Mouse (Mus musculus): ENCODE measurements around the gene Otud7a.

The Otud7a gene

GRCm38 (mm10) chr7:63687056-63687455 is 242.5 kb downstream of the Otud7a start:
- no peak for DNase-seq (ENCODE audit: extremely low spot score, low read depth, low spot score)

GRCm38 (mm10) chr7:63697921-63698320 is 253.4 kb downstream of the Otud7a start:
- no peak for DNase-seq (ENCODE audit: extremely low spot score, low read depth, low spot score)

- no peak for DNase-seq (ENCODE audit: extremely low spot score, low read depth, low spot score)
Observed at GRCm38 (mm10) chr7:63717903-63718302, 273.4 kb downstream of the Otud7a start.

GRCm38 (mm10) chr7:63719183-63719944 is 274.8 kb downstream of the Otud7a start:
- DNase-seq (ENCODE audit: extremely low spot score, low read depth, low spot score), result no peak

GRCm38 (mm10) chr7:63720682-63721081 is 276.1 kb downstream of the Otud7a start:
- DNase-seq (ENCODE audit: extremely low spot score, low read depth, low spot score), result no peak

- DNase-seq (ENCODE audit: extremely low spot score, low read depth, low spot score), result no peak
Observed at GRCm38 (mm10) chr7:63725040-63725729, 280.6 kb downstream of the Otud7a start.

GRCm38 (mm10) chr7:63729605-63730004 is 285.1 kb downstream of the Otud7a start:
- DNase-seq (ENCODE audit: extremely low spot score, low read depth, low spot score), result no peak

- DNase-seq (ENCODE audit: extremely low spot score, low read depth, low spot score), result no peak
Observed at GRCm38 (mm10) chr7:63730012-63730411, 285.5 kb downstream of the Otud7a start.

- DNase-seq (ENCODE audit: extremely low spot score, low read depth, low spot score), result no peak
Observed at GRCm38 (mm10) chr7:63737725-63738124, 293.2 kb downstream of the Otud7a start.

GRCm38 (mm10) chr7:63738142-63738541 is 293.6 kb downstream of the Otud7a start:
- no peak for DNase-seq (ENCODE audit: extremely low spot score, low read depth, low spot score)

GRCm38 (mm10) chr7:63743116-63743515 is 298.6 kb downstream of the Otud7a start:
- no peak for DNase-seq (ENCODE audit: extremely low spot score, low read depth, low spot score)

GRCm38 (mm10) chr7:63752081-63752480 is 307.5 kb downstream of the Otud7a start:
- DNase-seq (ENCODE audit: extremely low spot score, low read depth, low spot score), result no peak

- DNase-seq (ENCODE audit: extremely low spot score, low read depth, low spot score), result no peak
Observed at GRCm38 (mm10) chr7:63753274-63753751, 308.8 kb downstream of the Otud7a start.

GRCm38 (mm10) chr7:63754573-63755475 is 310.3 kb downstream of the Otud7a start:
- DNase-seq (ENCODE audit: extremely low spot score, low read depth, low spot score), result no peak

- no peak for DNase-seq (ENCODE audit: extremely low spot score, low read depth, low spot score)
Observed at GRCm38 (mm10) chr7:63755476-63755948, 311.0 kb downstream of the Otud7a start.

- DNase-seq (ENCODE audit: extremely low spot score, low read depth, low spot score), result no peak
Observed at GRCm38 (mm10) chr7:63757136-63757677, 312.7 kb downstream of the Otud7a start.

- DNase-seq (ENCODE audit: extremely low spot score, low read depth, low spot score), result no peak
Observed at GRCm38 (mm10) chr7:63757678-63758239, 313.2 kb downstream of the Otud7a start.

GRCm38 (mm10) chr7:63758240-63758826 is 313.8 kb downstream of the Otud7a start:
- no peak for DNase-seq (ENCODE audit: extremely low spot score, low read depth, low spot score)

- DNase-seq (ENCODE audit: extremely low spot score, low read depth, low spot score), result no peak
Observed at GRCm38 (mm10) chr7:63759606-63760005, 315.1 kb downstream of the Otud7a start.

- DNase-seq (ENCODE audit: extremely low spot score, low read depth, low spot score), result no peak
Observed at GRCm38 (mm10) chr7:63762529-63762928, 318.0 kb downstream of the Otud7a start.

All from hindlimb bud, embryonic 11.5 days (tissue).